Mouse (Mus musculus): ENCODE measurements at regions not wholly inside any gene's neighbourhood (a gene's known extent, or its start where the extent isn't known, plus 50 kb on each side); places are given as distances from the start of the nearest gene placed in this dataset.

GRCm38 (mm10) chr8:115466122-115466521 lies 241.5 kb downstream of the Maf start:
- no peak overlapping the region for H3K4me2 ChIP-seq (replicated peaks)
- H3K9me3 ChIP-seq = no peaks in the 10 kb centered on the region
- H3K27me3 ChIP-seq = peaks cover 4% of the 10 kb centered on the region; the same call in 1 of the 2 replicates
- no peak overlapping the region for H3K4me3 ChIP-seq (replicated peaks)
- H3K27ac ChIP-seq = no peak overlapping the region
- ATAC-seq = no peak
- 46% methylated on average over 7 of the region's 7 CpGs for WGBS
- H3K36me3 ChIP-seq = no peaks in the 10 kb centered on the region
- no peak overlapping the region for H3K9ac ChIP-seq (replicated peaks)
- peaks cover 11% of the 10 kb centered on the region; the same call in 1 of the 2 replicates for H3K4me1 ChIP-seq (replicated peaks)

GRCm38 (mm10) chr8:115462657-115463056 lies 244.9 kb downstream of the Maf start:
- H3K4me2 ChIP-seq (replicated peaks) = no peak overlapping the region
- peaks cover 11% of the 10 kb centered on the region; the same call in 1 of the 2 replicates for H3K4me1 ChIP-seq (replicated peaks)
- H3K9me3 ChIP-seq = no peaks in the 10 kb centered on the region
- no peak overlapping the region for H3K27ac ChIP-seq
- H3K36me3 ChIP-seq = no peaks in the 10 kb centered on the region
- peaks cover 9% of the 10 kb centered on the region; the same call in 1 of the 2 replicates for H3K27me3 ChIP-seq
- no peak overlapping the region for H3K9ac ChIP-seq (replicated peaks)
- WGBS = 79% methylated on average over 6 of the region's 6 CpGs
- no peak for ATAC-seq
- no peak overlapping the region for H3K4me3 ChIP-seq (replicated peaks)

GRCm38 (mm10) chr8:115458119-115458518 lies 249.5 kb downstream of the Maf start:
- Histone ChIP-seq H3K36me3 (no peaks in the 10 kb centered on the region), H3K9ac (replicated peaks) (no peak overlapping the region), H3K4me2 (replicated peaks) (no peak overlapping the region), H3K9me3 (no peaks in the 10 kb centered on the region), H3K4me3 (replicated peaks) (no peak overlapping the region), H3K27me3 (0 out of 2 replicates have a peak, but pooled peaks cover 5% of the 10 kb centered on the region), H3K4me1 (replicated peaks) (peaks cover 5% of the 10 kb centered on the region; the same call in 1 of the 2 replicates), H3K27ac (no peak overlapping the region)
- 53% methylated on average over 3 of the region's 3 CpGs for whole genome bisulfite sequencing
- ATAC-seq = no peak

GRCm38 (mm10) chr8:115450789-115451188 lies 256.8 kb downstream of the Maf start:
- no peaks in the 10 kb centered on the region for H3K9me3 ChIP-seq
- peaks cover 5% of the 10 kb centered on the region; the same call in 1 of the 2 replicates for H3K4me1 ChIP-seq (replicated peaks)
- H3K9ac ChIP-seq (replicated peaks) = no peak overlapping the region
- no peak overlapping the region for H3K4me2 ChIP-seq (replicated peaks)
- H3K27ac ChIP-seq = no peak overlapping the region
- no peak overlapping the region for H3K4me3 ChIP-seq (replicated peaks)
- H3K27me3 ChIP-seq = no peaks in the 10 kb centered on the region
- no peak for ATAC-seq
- no peaks in the 10 kb centered on the region for H3K36me3 ChIP-seq
- 79% methylated on average over 1 of the region's 1 CpGs for WGBS

- no peak for ATAC-seq
- Histone ChIP-seq H3K27me3 (no peaks in the 10 kb centered on the region), H3K4me3 (replicated peaks) (no peak overlapping the region), H3K4me1 (replicated peaks) (peaks cover 2% of the 10 kb centered on the region; the same call in 1 of the 2 replicates), H3K9ac (replicated peaks) (no peak overlapping the region), H3K9me3 (no peaks in the 10 kb centered on the region), H3K4me2 (replicated peaks) (no peak overlapping the region), H3K27ac (no peak overlapping the region), H3K36me3 (no peaks in the 10 kb centered on the region)
- WGBS = 55% methylated on average over 3 of the region's 3 CpGs
Measured at GRCm38 (mm10) chr8:115448367-115448766, 259.2 kb downstream of the Maf start.

- Histone ChIP-seq H3K4me2 (replicated peaks) (no peak overlapping the region), H3K27me3 (no peaks in the 10 kb centered on the region), H3K36me3 (no peaks in the 10 kb centered on the region), H3K9me3 (no peaks in the 10 kb centered on the region), H3K4me1 (replicated peaks) (no peaks in the 10 kb centered on the region), H3K9ac (replicated peaks) (no peak overlapping the region), H3K4me3 (replicated peaks) (no peak overlapping the region), H3K27ac (no peak overlapping the region)
- 95% methylated on average over 5 of the region's 5 CpGs for WGBS
- no peak for ATAC-seq
Measured at GRCm38 (mm10) chr8:115444519-115444918, 263.1 kb downstream of the Maf start.

GRCm38 (mm10) chr8:115441943-115442550 lies 265.5 kb downstream of the Maf start:
- H3K36me3 ChIP-seq = no peaks in the 10 kb centered on the region
- H3K9ac ChIP-seq (replicated peaks) = no peak overlapping the region
- no peak overlapping the region for H3K27ac ChIP-seq
- ATAC-seq = no peak
- no peaks in the 10 kb centered on the region for H3K27me3 ChIP-seq
- H3K4me1 ChIP-seq (replicated peaks) = no peaks in the 10 kb centered on the region
- WGBS = 77% methylated on average over 6 of the region's 6 CpGs
- no peak overlapping the region for H3K4me3 ChIP-seq (replicated peaks)
- H3K9me3 ChIP-seq = no peaks in the 10 kb centered on the region
- no peak overlapping the region for H3K4me2 ChIP-seq (replicated peaks)

GRCm38 (mm10) chr8:115441323-115441722 lies 266.3 kb downstream of the Maf start:
- no peaks in the 10 kb centered on the region for H3K9me3 ChIP-seq
- H3K4me3 ChIP-seq (replicated peaks) = no peak overlapping the region
- H3K4me2 ChIP-seq (replicated peaks) = no peak overlapping the region
- no peaks in the 10 kb centered on the region for H3K27me3 ChIP-seq
- no peaks in the 10 kb centered on the region for H3K4me1 ChIP-seq (replicated peaks)
- 82% methylated on average over 6 of the region's 6 CpGs for WGBS
- no peak overlapping the region for H3K27ac ChIP-seq
- no peak overlapping the region for H3K9ac ChIP-seq (replicated peaks)
- no peaks in the 10 kb centered on the region for H3K36me3 ChIP-seq
- ATAC-seq = no peak

- Histone ChIP-seq H3K27me3 (no peaks in the 10 kb centered on the region), H3K36me3 (no peaks in the 10 kb centered on the region), H3K4me1 (replicated peaks) (no peaks in the 10 kb centered on the region), H3K9me3 (no peaks in the 10 kb centered on the region), H3K27ac (no peak overlapping the region), H3K4me2 (replicated peaks) (no peak overlapping the region), H3K4me3 (replicated peaks) (no peak overlapping the region), H3K9ac (replicated peaks) (no peak overlapping the region)
- ATAC-seq = no peak
- WGBS = 79% methylated on average over 3 of the region's 3 CpGs
Measured at GRCm38 (mm10) chr8:115440151-115440550, 267.4 kb downstream of the Maf start.

GRCm38 (mm10) chr8:115439512-115439911 lies 268.1 kb downstream of the Maf start:
- Histone ChIP-seq H3K4me3 (replicated peaks) (no peak overlapping the region), H3K36me3 (no peaks in the 10 kb centered on the region), H3K4me1 (replicated peaks) (no peaks in the 10 kb centered on the region), H3K4me2 (replicated peaks) (no peak overlapping the region), H3K27ac (no peak overlapping the region), H3K9ac (replicated peaks) (no peak overlapping the region), H3K9me3 (no peaks in the 10 kb centered on the region), H3K27me3 (no peaks in the 10 kb centered on the region)
- ATAC-seq = no peak
- 76% methylated on average over 5 of the region's 5 CpGs for WGBS

GRCm38 (mm10) chr8:115437956-115438355 lies 269.6 kb downstream of the Maf start:
- WGBS = 87% methylated on average over 9 of the region's 9 CpGs
- Histone ChIP-seq H3K36me3 (no peaks in the 10 kb centered on the region), H3K4me3 (replicated peaks) (no peak overlapping the region), H3K9me3 (no peaks in the 10 kb centered on the region), H3K4me2 (replicated peaks) (no peak overlapping the region), H3K27ac (no peak overlapping the region), H3K4me1 (replicated peaks) (no peaks in the 10 kb centered on the region), H3K9ac (replicated peaks) (no peak overlapping the region), H3K27me3 (no peaks in the 10 kb centered on the region)
- ATAC-seq = no peak

- Histone ChIP-seq H3K9me3 (no peaks in the 10 kb centered on the region), H3K36me3 (no peaks in the 10 kb centered on the region), H3K9ac (replicated peaks) (no peak overlapping the region), H3K4me3 (replicated peaks) (no peak overlapping the region), H3K27me3 (no peaks in the 10 kb centered on the region), H3K27ac (no peak overlapping the region), H3K4me1 (replicated peaks) (no peaks in the 10 kb centered on the region), H3K4me2 (replicated peaks) (no peak overlapping the region)
- WGBS = 91% methylated on average over 4 of the region's 4 CpGs
- no peak for ATAC-seq
Measured at GRCm38 (mm10) chr8:115436356-115436721, 271.3 kb downstream of the Maf start.

GRCm38 (mm10) chr8:115435720-115436355 lies 271.8 kb downstream of the Maf start:
- no peaks in the 10 kb centered on the region for H3K36me3 ChIP-seq
- WGBS = 91% methylated on average over 5 of the region's 5 CpGs
- H3K27me3 ChIP-seq = no peaks in the 10 kb centered on the region
- no peak for ATAC-seq
- no peaks in the 10 kb centered on the region for H3K9me3 ChIP-seq
- H3K9ac ChIP-seq (replicated peaks) = no peak overlapping the region
- H3K27ac ChIP-seq = no peak overlapping the region
- no peak overlapping the region for H3K4me2 ChIP-seq (replicated peaks)
- no peaks in the 10 kb centered on the region for H3K4me1 ChIP-seq (replicated peaks)
- H3K4me3 ChIP-seq (replicated peaks) = no peak overlapping the region

Measured in midbrain, embryonic 13.5 days (tissue).